Mouse (Mus musculus): ENCODE measurements around the gene Nfyb.
A peak's percentile ranks its signal among the peaks of the same experiment; 100 is the strongest.

Gene Nfyb

GRCm38 (mm10) chr10:82745301-82745700, 18.6 kb downstream of the Nfyb start:
- no peak for DNase-seq (ENCODE audit: low read depth, low spot score)

DNA sequence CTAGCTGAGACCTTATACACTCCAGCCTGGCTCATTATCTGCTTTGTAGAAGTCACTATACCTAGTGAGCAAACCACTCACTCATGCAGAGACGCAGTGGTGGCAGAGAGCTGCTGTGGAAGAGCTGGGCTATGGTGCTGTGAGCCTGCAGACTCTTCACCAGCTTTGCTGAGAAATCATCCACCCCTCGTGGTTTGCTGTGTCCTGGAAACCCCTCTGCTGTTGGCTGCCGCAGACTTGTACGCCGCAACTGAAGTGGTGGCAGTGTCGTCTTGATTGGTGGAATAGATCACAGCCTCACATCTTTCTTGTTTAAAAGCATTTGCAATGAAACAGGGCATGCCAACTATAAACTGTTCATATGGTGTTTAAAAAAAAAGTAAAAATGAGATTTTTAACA, 19.6 kb downstream of the Nfyb start:
- no peak for DNase-seq (ENCODE audit: low read depth, low spot score)

GRCm38 (mm10) chr10:82742578-82742977, 21.4 kb downstream of the Nfyb start:
- no peak for DNase-seq (ENCODE audit: low read depth, low spot score)

DNA sequence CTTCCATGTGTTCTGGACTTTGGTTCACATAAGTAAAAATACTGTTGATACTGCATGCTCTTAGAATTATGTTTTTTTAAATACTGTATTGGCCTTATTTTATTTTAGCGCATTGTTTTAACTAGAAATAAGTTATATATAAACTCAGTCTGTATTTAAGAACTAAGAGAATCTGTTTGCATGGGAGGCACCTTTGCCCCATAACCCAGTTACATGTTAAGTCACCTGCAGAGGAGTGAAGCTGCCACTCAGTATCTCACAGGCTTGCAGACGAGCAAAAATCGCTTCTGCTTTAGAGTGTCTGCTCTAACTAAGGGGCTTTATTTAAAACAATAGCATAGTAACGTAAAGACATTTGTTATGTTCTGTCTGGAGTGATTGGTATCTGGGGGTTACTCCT, 22.1 kb downstream of the Nfyb start:
- no peak for DNase-seq (ENCODE audit: low read depth, low spot score)

- DNase-seq (ENCODE audit: low read depth, low spot score) = no peak
These were observed 22.6 kb downstream of the Nfyb start for GRCm38 (mm10) chr10:82741354-82741753.

DNA sequence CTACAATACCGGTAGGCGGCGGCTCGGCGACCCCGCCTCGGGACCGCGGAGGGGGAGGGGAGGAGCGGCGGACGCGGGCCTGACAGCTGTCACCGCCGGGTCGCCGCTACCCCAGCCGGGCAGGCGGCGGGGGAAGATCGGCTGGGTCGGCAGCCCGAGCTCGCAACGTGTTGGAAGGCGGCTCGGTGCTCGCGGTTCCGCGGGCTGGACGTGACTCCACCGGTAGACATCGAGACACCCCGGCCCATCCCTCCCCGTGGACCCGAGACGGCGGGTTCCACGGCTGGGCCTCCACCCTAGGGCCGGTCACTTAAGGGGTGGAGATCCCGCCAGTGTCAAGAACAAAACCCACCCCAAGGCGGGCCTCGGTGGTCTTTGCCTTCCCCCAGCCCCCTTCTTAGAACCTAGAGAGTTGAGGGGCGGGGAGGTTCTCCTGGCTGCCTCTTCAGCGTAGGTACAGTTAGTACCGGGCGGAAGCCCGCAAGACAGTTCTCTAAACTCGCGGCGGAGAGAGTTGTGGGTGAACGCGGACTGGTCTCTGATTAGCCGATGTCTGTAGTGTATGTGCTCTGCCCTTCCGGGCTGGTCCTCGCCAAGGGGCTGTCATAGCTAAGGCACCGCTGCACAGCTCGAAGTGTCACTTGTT, 64.5 kb downstream of the Nfyb start:
- DNase-seq (ENCODE audit: low read depth, low spot score) = no peak

- peak; percentile 71 for DNase-seq (ENCODE audit: low read depth, low spot score)
These were observed 65.2 kb downstream of the Nfyb start for GRCm38 (mm10) chr10:82698712-82699261.
